Mouse (Mus musculus) neural tube, embryonic 15.5 days (tissue): ENCODE results near the gene Ccdc84. TPM values are rescaled to one million over a fixed set of nuclear protein-coding genes. Genes with fewer than 3 reads are reported as not detected.

Experiments
- microRNA-seq: library from miRNA; unstranded; fragments of <30 nt; microRNA quantifications from one replicate; pipeline ENCODE4, GENCODE M21; 2017
- polyA plus RNA-seq: library from polyadenylated mRNA; unstranded; fragments of >200 nt; fragmentation: Nextera tagmentation; extraction: Ambion mirVana; gene quantifications from 2 replicates; pipeline ENCODE4 v1.2.1, GENCODE M21; 2015

Gene Ccdc84
- polyA plus RNA-seq, 1 experiment from 2014 or later, result 36.4 TPM

Small RNAs within 50 kb of the gene (microRNA-seq; reads per million reads assigned to microRNA genes)
- gene Mir7085, result not detected

Other genes starting within 250 kb of the Ccdc84 start
- gene Cbl, start 184.5 kb downstream of the Ccdc84 start, polyA plus RNA-seq, result 18.2 and 20.2 TPM in 2 replicates
- gene Ccdc153, start 177.9 kb downstream of the Ccdc84 start, polyA plus RNA-seq, result not detected in 2 replicates
- 0.61 and 0.65 TPM in 2 replicates for gene Pdzd3, start 167.1 kb downstream of the Ccdc84 start, polyA plus RNA-seq
- gene Nlrx1, start 150.0 kb downstream of the Ccdc84 start, polyA plus RNA-seq, result 4.5 and 5.3 TPM in 2 replicates
- 26.8 and 30.3 TPM in 2 replicates for gene Abcg4, start 130.0 kb downstream of the Ccdc84 start, polyA plus RNA-seq
- 28.0 and 28.2 TPM in 2 replicates for gene Hinfp, start 112.9 kb downstream of the Ccdc84 start, polyA plus RNA-seq
- 21.7 and 24.3 TPM in 2 replicates for gene C2cd2l, start 98.3 kb downstream of the Ccdc84 start, polyA plus RNA-seq
- gene Dpagt1, start 92.5 kb downstream of the Ccdc84 start, polyA plus RNA-seq, result 30.5 and 34.0 TPM in 2 replicates
- 108 and 149 TPM in 2 replicates for gene H2afx, start 83.9 kb downstream of the Ccdc84 start, polyA plus RNA-seq
- gene Hmbs, start 74.3 kb downstream of the Ccdc84 start, polyA plus RNA-seq, result 58.3 and 62.5 TPM in 2 replicates
- 37.4 and 40.8 TPM in 2 replicates for gene Vps11, start 56.9 kb downstream of the Ccdc84 start, polyA plus RNA-seq
- 26.5 and 30.8 TPM in 2 replicates for gene Hyou1, start 39.1 kb downstream of the Ccdc84 start, polyA plus RNA-seq
- 61.3 and 69.8 TPM in 2 replicates for gene Slc37a4, start 21.7 kb downstream of the Ccdc84 start, polyA plus RNA-seq
- 1,003 and 1,094 TPM in 2 replicates for gene Rps25, start 11.4 kb downstream of the Ccdc84 start, polyA plus RNA-seq
- 261 and 302 TPM in 2 replicates for gene Trappc4, start 11.0 kb downstream of the Ccdc84 start, polyA plus RNA-seq
- gene Foxr1, start 22.6 kb upstream of the Ccdc84 start, polyA plus RNA-seq, result 0.09 TPM in 1 of 2 replicates, not detected in the other
- 0.73 TPM in 1 of 2 replicates, not detected in the other for gene Upk2, start 36.4 kb upstream of the Ccdc84 start, polyA plus RNA-seq
- 9.7 and 11.5 TPM in 2 replicates for gene Bcl9l, start 64.3 kb upstream of the Ccdc84 start, polyA plus RNA-seq
- 0.26 TPM in 1 of 2 replicates, not detected in the other for gene Cxcr5, start 143.3 kb upstream of the Ccdc84 start, polyA plus RNA-seq
- 15.1 and 16.8 TPM in 2 replicates for gene Ddx6, start 186.3 kb upstream of the Ccdc84 start, polyA plus RNA-seq